Mouse (Mus musculus): ENCODE results near the gene Cenpw. TPM values are rescaled to one million over a fixed set of nuclear protein-coding genes. Genes with fewer than 3 reads are reported as not detected.

The Cenpw gene
- total RNA-seq (2021) = 1 to 10 TPM; 2.5 to 2.8 TPM
- long read RNA-seq, experiment 1, transcript Cenpw-201 (3 exons, 1,532 nt) = major isoform, 9 of 9 reads
- long read RNA-seq, experiment 1, partial matches to known transcripts = 0 of 9 reads
- long read RNA-seq, experiment 1, other reads (novel, unspliced or antisense) = 0 of 9 reads
- long read RNA-seq, experiment 2, transcript Cenpw-201 (3 exons, 1,532 nt) = major isoform, 12 of 12 reads
- long read RNA-seq, experiment 2, partial matches to known transcripts = 0 of 12 reads
- long read RNA-seq, experiment 2, other reads (novel, unspliced or antisense) = 0 of 12 reads

- DNase-seq (ENCODE audit: low spot score in 2 of 2) = peak; percentile 89 to 90
- intact Hi-C loops (cut with DNase I) = no loop called here
These were observed at the start of gene Cenpw for GRCm38 (mm10) chr10:30199916-30200826. Cenpw (minus strand) TSS chr10:30200560.

- intact Hi-C loops (cut with DNase I) = no loop called here
These were observed 49.3 kb upstream of the Cenpw start for GRCm38 (mm10) chr10:30249654-30250053.

GRCm38 (mm10) chr10:30199501-30199900 is 859 bp downstream of the Cenpw start:
- DNase-seq (ENCODE audit: low spot score in 2 of 2) = no peak
- intact Hi-C loops (cut with DNase I) = no loop called here

More at GRCm38 (mm10) chr10:30249654-30250053, 49.3 kb upstream of the Cenpw start:
- no peak for DNase-seq (ENCODE audit: low spot score in 2 of 2)

- DNase-seq (ENCODE audit: low spot score in 2 of 2) = no peak
- intact Hi-C loops (cut with DNase I) = no loop called here
These were observed 32.7 kb downstream of the Cenpw start for GRCm38 (mm10) chr10:30167700-30168099.

Measured in left cerebral cortex, postnatal 14 days (tissue).